Mouse (Mus musculus): ENCODE measurements around the gene Bean1. TPM values are rescaled to one million over a fixed set of nuclear protein-coding genes. Genes with fewer than 3 reads are reported as not detected.

The Bean1 gene
- polyA plus RNA-seq, 3 experiments from 2014 or later = not detected

GRCm38 (mm10) chr8:104172420-104172819 lies 2.2 kb downstream of the Bean1 start:
- ATAC-seq = no peak

- no peak for ATAC-seq
Observed at GRCm38 (mm10) chr8:104175848-104176527, 5.7 kb downstream of the Bean1 start.

- no peak for ATAC-seq
Observed at GRCm38 (mm10) chr8:104177054-104177453, 6.8 kb downstream of the Bean1 start.

- no peak for ATAC-seq
Observed at GRCm38 (mm10) chr8:104184905-104185304, 14.7 kb downstream of the Bean1 start.

- no peak for ATAC-seq
Observed at GRCm38 (mm10) chr8:104186827-104187226, 16.6 kb downstream of the Bean1 start.

GRCm38 (mm10) chr8:104187622-104188021 lies 17.4 kb downstream of the Bean1 start:
- ATAC-seq = no peak

GRCm38 (mm10) chr8:104188459-104188858 lies 18.2 kb downstream of the Bean1 start:
- ATAC-seq = no peak

- no peak for ATAC-seq
Observed at GRCm38 (mm10) chr8:104190777-104191468, 20.7 kb downstream of the Bean1 start.

GRCm38 (mm10) chr8:104191496-104191895 lies 21.3 kb downstream of the Bean1 start:
- peak; percentile 41 for ATAC-seq

GRCm38 (mm10) chr8:104199802-104200201 lies 29.6 kb downstream of the Bean1 start:
- no peak for ATAC-seq

GRCm38 (mm10) chr8:104201622-104202021 lies 31.4 kb downstream of the Bean1 start:
- no peak for ATAC-seq

- ATAC-seq = no peak
Observed at GRCm38 (mm10) chr8:104202320-104202719, 32.1 kb downstream of the Bean1 start.

- ATAC-seq = no peak
Observed at GRCm38 (mm10) chr8:104205292-104205691, 35.0 kb downstream of the Bean1 start.

GRCm38 (mm10) chr8:104217601-104218000 lies 47.4 kb downstream of the Bean1 start:
- ATAC-seq = no peak

GRCm38 (mm10) chr8:104219079-104219478 lies 48.8 kb downstream of the Bean1 start:
- ATAC-seq = peak; percentile 80

- ATAC-seq = peak; percentile 59
Observed at GRCm38 (mm10) chr8:104219806-104220205, 49.6 kb downstream of the Bean1 start.

GRCm38 (mm10) chr8:104227048-104227447 lies 56.8 kb downstream of the Bean1 start:
- no peak for ATAC-seq

- no peak for ATAC-seq
Observed at GRCm38 (mm10) chr8:104230377-104230776, 60.1 kb downstream of the Bean1 start.

GRCm38 (mm10) chr8:104232039-104232438 lies 61.8 kb downstream of the Bean1 start:
- ATAC-seq = no peak

- ATAC-seq = no peak
Observed at GRCm38 (mm10) chr8:104232919-104233318, 62.7 kb downstream of the Bean1 start.

- ATAC-seq = no peak
Observed at GRCm38 (mm10) chr8:104234573-104234972, 64.3 kb downstream of the Bean1 start.

- peak; percentile 88 for ATAC-seq
Observed at GRCm38 (mm10) chr8:104239418-104239861, 69.2 kb downstream of the Bean1 start.

GRCm38 (mm10) chr8:104242038-104242644 lies 71.9 kb downstream of the Bean1 start:
- no peak for ATAC-seq

GRCm38 (mm10) chr8:104246621-104247020 lies 76.4 kb downstream of the Bean1 start:
- no peak for ATAC-seq

Data from inflammation-experienced regulatory T-cells, adult 6 months (primary cell).